Mouse (Mus musculus) megakaryocyte, embryonic 14.5 days (primary cell): ENCODE data around the gene Zcchc17.

Experiments
- FLI1 ChIP-seq: IDR thresholded peaks from 2 replicates; pipeline ENCODE4 v1.6.1; 2012; ENCODE audit warnings: low read length, inconsistent platforms, mixed read lengths
- GATA1 ChIP-seq: IDR thresholded peaks from 3 replicates; pipeline ENCODE4 v1.6.1; 2012; ENCODE audit warnings: mixed read lengths, low read length, inconsistent platforms, borderline replicate concordance

- TF ChIP-seq GATA1 (no peak), FLI1 (no peak)
Observed at GRCm38 (mm10) chr4:130307851-130308230, 51.9 kb downstream of the Zcchc17 start.
